Mouse (Mus musculus): ENCODE data around the gene Cpa4.

DNA sequence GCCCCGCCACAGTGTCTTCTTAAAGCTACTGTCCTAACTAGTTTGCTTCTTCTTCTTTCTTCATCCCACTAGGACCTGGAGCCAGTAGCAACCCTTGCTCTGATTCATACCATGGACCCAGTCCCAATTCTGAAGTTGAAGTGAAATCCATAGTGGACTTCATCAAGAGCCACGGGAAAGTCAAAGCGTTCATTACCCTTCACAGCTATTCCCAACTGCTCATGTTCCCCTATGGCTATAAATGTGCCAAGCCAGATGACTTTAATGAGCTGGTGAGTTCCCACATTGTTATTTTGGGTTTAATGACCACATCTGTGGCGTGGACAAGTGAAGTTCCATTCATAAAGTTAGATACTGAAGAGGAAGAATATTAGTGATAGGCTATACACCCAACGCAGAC lies 14.1 kb upstream of the Cpa4 start:
- TF ChIP-seq POLR2A (IDR thresholded peaks at IDR 0.05; ENCODE audit: insufficient read depth, low read depth, low read length) (no peak), CTCF (IDR thresholded peaks at IDR 0.05; ENCODE audit: insufficient read depth, low read depth, low read length) (no peak)
